Mouse (Mus musculus) heart, embryonic 11.5 days (tissue): ENCODE results near the gene Mks1. TPM values are rescaled to one million over a fixed set of nuclear protein-coding genes. Genes with fewer than 3 reads are reported as not detected.

Experiments used
- ATAC-seq: fragments of 200-750 bp; cut with Nextera tagmentation; replicated peaks from 2 replicates; pipeline ENCODE4 v1.8.0; 2017; ENCODE audit warnings: moderate library complexity; ENCODE audit not compliant: insufficient number of reproducible peaks, low FRiP score, low TSS enrichment
- H3K27ac ChIP-seq: fragments of 300-500 bp; sonication (generic); 2 replicates; pipeline ENCODE4 v1.5.1; 2014; ENCODE audit warnings: mild to moderate bottlenecking, low read depth, low read length
- H3K27me3 ChIP-seq: fragments of 300-500 bp; sonication (generic); 2 replicates; pipeline ENCODE4 v1.6.1; 2014; ENCODE audit warnings: mild to moderate bottlenecking, low read length, mixed read lengths; ENCODE audit not compliant: control insufficient read depth, insufficient read depth
- H3K36me3 ChIP-seq: fragments of 300-500 bp; sonication (generic); 2 replicates; pipeline ENCODE4 v1.6.1; 2014; ENCODE audit warnings: mild to moderate bottlenecking, low read length, moderate library complexity, mixed read lengths; ENCODE audit not compliant: control insufficient read depth, insufficient read depth
- H3K4me1 ChIP-seq: fragments of 300-500 bp; sonication (generic); 2 replicates; pipeline ENCODE4 v1.6.1; 2014; ENCODE audit warnings: low read length; ENCODE audit not compliant: control insufficient read depth, insufficient read depth
- H3K4me2 ChIP-seq: fragments of 300-500 bp; sonication (generic); 2 replicates; pipeline ENCODE4 v1.6.1; 2014; ENCODE audit warnings: mild to moderate bottlenecking, moderate library complexity
- H3K4me3 ChIP-seq: fragments of 300-500 bp; sonication (generic); 2 replicates; pipeline ENCODE4 v1.5.1; 2014; ENCODE audit warnings: low read depth, low read length
- H3K9ac ChIP-seq: fragments of 300-500 bp; sonication (generic); 2 replicates; pipeline ENCODE4 v1.6.1; 2014; ENCODE audit warnings: mild to moderate bottlenecking, low read depth, low read length, moderate library complexity
- H3K9me3 ChIP-seq: fragments of 300-500 bp; sonication (generic); replicated peaks from 2 replicates; pipeline ENCODE4 v1.6.1; 2016; ENCODE audit warnings: low read length; ENCODE audit not compliant: control insufficient read depth
- WGBS: fragments of 180-500 bp; shearing (Covaris S2); extraction: QIAGEN DNeasy Blood & Tissue Kit; methylation state at CpG from one replicate; pipeline ENCODE4 v1.1.7; 2014; ENCODE audit not compliant: insufficient replicate concordance; 5-methylcytosine and 5-hydroxymethylcytosine counted together
- polyA plus RNA-seq: library from polyadenylated mRNA; unstranded; fragments of >200 nt; fragmentation: Nextera tagmentation; extraction: Ambion mirVana; gene quantifications from 2 replicates; pipeline ENCODE4 v1.2.1, GENCODE M21; 2014

Gene Mks1
- polyA plus RNA-seq, 1 experiment from 2014 or later: 5.9 TPM

- Histone ChIP-seq H3K4me1 (no peaks in the 10 kb centered on the region), H3K9me3 (no peaks in the 10 kb centered on the region), H3K9ac (no peak overlapping the region), H3K36me3 (no peaks in the 10 kb centered on the region), H3K4me3 (no peak overlapping the region), H3K27me3 (peaks cover 8% of the 10 kb centered on the region), H3K4me2 (no peak overlapping the region), H3K27ac (no peak overlapping the region)
- no peak for ATAC-seq
- WGBS: 29% methylated on average over 5 of the region's 5 CpGs
Observed at GRCm38 (mm10) chr11:87883493-87883892, 30.5 kb downstream of the Mks1 start.

DNA sequence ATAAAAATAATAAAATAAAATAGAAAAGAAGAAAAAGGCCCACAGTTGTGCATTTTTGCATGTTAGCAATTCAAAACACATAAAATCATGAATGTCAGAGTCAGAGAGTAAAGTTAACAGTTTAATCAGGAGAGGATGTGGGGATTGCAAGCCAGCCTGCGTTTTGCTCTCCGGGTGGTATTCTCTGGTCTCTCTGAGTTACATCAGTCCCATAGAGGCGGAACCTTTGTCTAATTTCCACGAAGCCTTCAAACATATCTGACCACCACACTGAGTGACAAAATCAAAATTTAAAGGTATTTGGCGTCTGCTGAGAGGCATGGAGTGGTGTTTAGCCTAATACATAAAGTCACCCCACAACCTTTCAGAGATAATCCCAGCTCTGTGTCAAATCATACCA, 31.8 kb downstream of the Mks1 start:
- Histone ChIP-seq H3K4me3 (no peak overlapping the region), H3K4me2 (no peak overlapping the region), H3K27me3 (peaks cover 8% of the 10 kb centered on the region), H3K36me3 (no peaks in the 10 kb centered on the region), H3K4me1 (no peaks in the 10 kb centered on the region), H3K27ac (no peak overlapping the region), H3K9me3 (no peaks in the 10 kb centered on the region), H3K9ac (no peak overlapping the region)
- no peak for ATAC-seq
- WGBS: 65% methylated on average over 5 of the region's 5 CpGs

DNA sequence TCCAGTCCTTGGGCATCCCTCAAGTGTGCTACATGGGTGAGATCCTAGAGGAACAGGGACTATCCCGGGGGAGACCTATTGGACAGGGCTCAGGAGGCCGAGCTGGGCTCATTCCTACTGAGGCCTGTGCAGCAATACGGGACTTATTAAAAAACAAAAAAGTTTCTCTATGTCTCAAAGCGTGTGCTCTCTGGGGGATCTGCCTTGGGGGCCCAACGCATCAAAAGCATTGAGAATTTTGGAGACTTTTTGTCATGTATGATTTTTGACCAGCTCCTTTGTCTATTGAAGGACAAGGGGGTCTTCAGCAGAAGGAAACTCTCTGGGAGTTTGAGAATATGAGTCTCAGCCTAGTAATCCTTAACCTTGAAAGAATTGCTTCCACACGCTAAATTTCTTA, 39.2 kb downstream of the Mks1 start, which contains the start of gene Olfr462:
Gene Olfr462, minus strand, starts transcription at position 101 of the 400 bp plus-strand sequence.
- ATAC-seq: no peak

DNA sequence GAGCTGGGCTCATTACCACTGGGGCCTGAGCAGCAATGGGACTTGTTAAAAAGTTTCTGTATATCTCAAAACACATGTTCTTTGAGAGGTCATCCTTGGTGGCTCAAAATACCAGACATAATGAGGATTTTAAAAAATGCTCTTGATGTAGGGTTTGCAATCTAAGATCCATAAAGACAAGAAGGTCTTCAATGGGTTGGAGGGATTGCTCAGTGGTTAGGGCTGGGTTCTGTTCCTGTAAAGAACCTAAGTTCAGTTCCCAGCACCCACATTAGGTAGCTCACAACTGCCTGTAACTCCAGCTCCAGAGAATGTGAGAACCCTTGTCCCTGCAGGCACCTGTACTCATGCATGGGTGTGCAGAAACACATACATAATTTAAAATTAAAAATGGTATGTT, 44.3 kb downstream of the Mks1 start, which contains the start of gene Olfr463:
Gene Olfr463, minus strand, starts transcription at position 101 of the 400 bp plus-strand sequence.
- Histone ChIP-seq H3K36me3 (no peaks in the 10 kb centered on the region), H3K4me1 (no peaks in the 10 kb centered on the region), H3K9me3 (no peaks in the 10 kb centered on the region), H3K4me2 (no peak within 1 kb of the TSS), H3K27ac (no peak within 1 kb of the TSS), H3K4me3 (no peak within 1 kb of the TSS), H3K27me3 (0 out of 2 replicates have a peak, but pooled peaks cover 4% of the 10 kb centered on the region), H3K9ac (no peak within 1 kb of the TSS)
- no peak for ATAC-seq

More for the DNA sequence above, 39.2 kb downstream of the Mks1 start, which contains the start of gene Olfr462:
- H3K9me3 ChIP-seq: no peaks in the 10 kb centered on the region
- no peak within 1 kb of the TSS for H3K9ac ChIP-seq
- H3K4me1 ChIP-seq: no peaks in the 10 kb centered on the region
- H3K27me3 ChIP-seq: no peaks in the 10 kb centered on the region
- 81% methylated on average over 6 of the region's 6 CpGs for WGBS
- no peaks in the 10 kb centered on the region for H3K36me3 ChIP-seq
- no peak within 1 kb of the TSS for H3K27ac ChIP-seq
- H3K4me2 ChIP-seq: no peak within 1 kb of the TSS
- H3K4me3 ChIP-seq: no peak within 1 kb of the TSS

- Histone ChIP-seq H3K4me2 (no peak overlapping the region), H3K9ac (no peak overlapping the region), H3K4me3 (no peak overlapping the region), H3K4me1 (no peaks in the 10 kb centered on the region), H3K36me3 (no peaks in the 10 kb centered on the region), H3K27me3 (peaks cover 3% of the 10 kb centered on the region; the same call in 1 of the 2 replicates), H3K9me3 (no peaks in the 10 kb centered on the region), H3K27ac (no peak overlapping the region)
- 57% methylated on average over 3 of the region's 3 CpGs for WGBS
- ATAC-seq: no peak
Observed at GRCm38 (mm10) chr11:87904331-87904730, 51.3 kb downstream of the Mks1 start.

Other genes with a start within 250 kb of the Mks1 start
- gene Hsf5, start 236.1 kb upstream of the Mks1 start, polyA plus RNA-seq: 0.11 and 0.18 TPM in 2 replicates
- gene Rnf43, start 190.5 kb upstream of the Mks1 start, polyA plus RNA-seq: 0.54 and 0.96 TPM in 2 replicates
- gene Supt4a, start 115.7 kb upstream of the Mks1 start, polyA plus RNA-seq: 114 and 120 TPM in 2 replicates
- gene Tspoap1, start 92.7 kb upstream of the Mks1 start, polyA plus RNA-seq: 0.72 and 1.2 TPM in 2 replicates
- 6.7 and 9.4 TPM in 2 replicates for gene Mpo, start 59.6 kb upstream of the Mks1 start, polyA plus RNA-seq
- gene Lpo, start 24.9 kb upstream of the Mks1 start, polyA plus RNA-seq: 0.34 TPM in 1 of 2 replicates, not detected in the other
- 0.21 TPM in 1 of 2 replicates, not detected in the other for gene Epx, start 22.3 kb downstream of the Mks1 start, polyA plus RNA-seq
- gene Olfr462, start 39.1 kb downstream of the Mks1 start, polyA plus RNA-seq: not detected in 2 replicates
- gene Olfr463, start 44.2 kb downstream of the Mks1 start, polyA plus RNA-seq: not detected in 2 replicates
- gene Olfr464, start 67.8 kb downstream of the Mks1 start, polyA plus RNA-seq: not detected in 2 replicates
- gene Dynll2, start 134.3 kb downstream of the Mks1 start, polyA plus RNA-seq: 16.7 and 17.2 TPM in 2 replicates
- 205 and 242 TPM in 2 replicates for gene Srsf1, start 194.2 kb downstream of the Mks1 start, polyA plus RNA-seq
- 24.8 and 26.4 TPM in 2 replicates for gene Vezf1, start 215.1 kb downstream of the Mks1 start, polyA plus RNA-seq
- 11.6 and 11.7 TPM in 2 replicates for gene Cuedc1, start 244.8 kb downstream of the Mks1 start, polyA plus RNA-seq